Mouse (Mus musculus): ENCODE results near the gene Dbt. TPM values are rescaled to one million over a fixed set of nuclear protein-coding genes. Genes with fewer than 3 reads are reported as not detected.

Gene Dbt
- polyA plus RNA-seq, 1 experiment from 2014 or later: 17.6 TPM

DNA sequence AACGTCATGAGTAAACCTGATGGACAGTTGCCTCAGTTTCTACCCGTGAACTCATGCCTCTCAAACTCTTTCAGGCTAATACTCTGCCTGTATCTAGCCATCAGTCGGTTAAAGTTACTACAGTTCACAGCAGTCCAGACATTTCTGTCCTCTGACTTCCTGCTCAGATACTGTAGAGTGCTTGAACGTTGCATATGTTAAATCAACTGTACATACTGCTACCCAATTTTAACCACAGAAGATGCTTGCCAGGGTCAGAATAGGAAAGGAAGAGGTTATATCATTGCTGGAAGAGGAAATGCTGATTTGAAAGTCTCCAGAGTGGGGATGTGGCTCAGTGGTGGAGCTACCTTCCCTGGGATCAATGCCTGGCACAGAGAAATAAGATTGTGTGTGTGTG is 29.6 kb upstream of the Dbt start:
- Histone ChIP-seq H3K9me3 (ENCODE audit: control insufficient read depth, low read length) (no peaks in the 10 kb centered on the region; the same call in 1 of the 2 replicates), H3K4me2 (replicated peaks; ENCODE audit: low read depth, low read length) (no peak overlapping the region), H3K27ac (ENCODE audit: low read depth, low read length) (no peak overlapping the region), H3K9ac (ENCODE audit: low read depth, low read length) (no peak overlapping the region), H3K27me3 (ENCODE audit: control insufficient read depth, insufficient read depth, low read length) (no peaks in the 10 kb centered on the region), H3K36me3 (ENCODE audit: control insufficient read depth, insufficient read depth, low read length) (peaks cover 9% of the 10 kb centered on the region), H3K4me1 (ENCODE audit: control insufficient read depth, insufficient read depth, low read length) (no peaks in the 10 kb centered on the region), H3K4me3 (ENCODE audit: low read length) (no peak overlapping the region)
- WGBS: 84% methylated on average over 4 of the region's 4 CpGs
- ATAC-seq (ENCODE audit: low FRiP score, low TSS enrichment): no peak

DNA sequence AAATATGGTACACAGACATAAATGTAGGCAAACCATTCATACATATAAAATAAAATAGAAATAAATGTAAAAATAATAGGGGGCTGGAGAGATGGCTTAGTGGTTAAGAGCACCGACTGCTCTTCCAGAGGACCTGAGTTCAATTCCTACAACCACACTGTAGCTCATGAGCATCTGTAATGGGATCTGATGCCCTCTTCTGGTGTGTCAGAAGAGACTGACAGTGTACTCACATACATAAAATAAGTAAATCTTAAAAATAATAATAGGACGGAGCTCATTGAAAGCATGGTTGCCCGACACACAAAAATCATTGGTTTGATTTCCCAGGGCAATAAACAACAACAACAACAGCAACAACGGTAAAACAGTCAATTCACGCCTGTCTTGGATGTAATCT is 21.9 kb upstream of the Dbt start:
- H3K27ac ChIP-seq (ENCODE audit: low read depth, low read length): no peak overlapping the region
- no peak overlapping the region for H3K9ac ChIP-seq (ENCODE audit: low read depth, low read length)
- 91% methylated on average over 5 of the region's 5 CpGs for WGBS
- H3K4me3 ChIP-seq (ENCODE audit: low read length): no peak overlapping the region
- no peak overlapping the region for H3K4me2 ChIP-seq (replicated peaks; ENCODE audit: low read depth, low read length)
- peaks cover 76% of the 10 kb centered on the region for H3K36me3 ChIP-seq (ENCODE audit: control insufficient read depth, insufficient read depth, low read length)
- ATAC-seq (ENCODE audit: low FRiP score, low TSS enrichment): no peak
- no peaks in the 10 kb centered on the region for H3K9me3 ChIP-seq (ENCODE audit: control insufficient read depth, low read length)
- no peaks in the 10 kb centered on the region for H3K27me3 ChIP-seq (ENCODE audit: control insufficient read depth, insufficient read depth, low read length)
- no peaks in the 10 kb centered on the region for H3K4me1 ChIP-seq (ENCODE audit: control insufficient read depth, insufficient read depth, low read length)

DNA sequence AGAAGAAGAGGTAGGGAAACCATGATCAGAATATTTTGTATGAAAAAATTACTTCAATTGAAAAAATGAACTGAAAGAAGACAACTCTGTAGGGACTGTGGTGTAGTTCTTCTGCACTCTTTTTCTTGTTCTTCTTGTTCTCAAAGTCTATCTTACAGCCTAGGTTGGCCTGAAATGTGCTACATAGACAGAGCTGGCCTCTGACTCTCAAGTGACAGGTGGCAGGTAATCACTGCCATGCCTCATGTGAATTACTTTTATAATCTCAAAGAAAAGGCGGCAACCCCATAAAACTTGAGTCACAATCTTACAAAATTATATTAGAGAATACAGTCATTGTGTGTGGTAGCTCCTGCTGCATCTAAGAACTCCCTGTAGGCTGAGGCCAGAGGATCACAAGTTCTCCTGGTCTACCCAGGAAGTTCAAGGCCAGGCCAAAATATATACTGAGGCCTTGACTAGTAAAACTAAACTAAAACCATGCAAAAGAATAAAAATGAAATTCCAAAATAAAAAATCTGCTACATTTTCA is 20.9 kb upstream of the Dbt start:
- ATAC-seq (ENCODE audit: low FRiP score, low TSS enrichment): no peak
- Histone ChIP-seq H3K36me3 (ENCODE audit: control insufficient read depth, insufficient read depth, low read length) (peaks cover 84% of the 10 kb centered on the region), H3K9ac (ENCODE audit: low read depth, low read length) (no peak overlapping the region), H3K27ac (ENCODE audit: low read depth, low read length) (no peak overlapping the region), H3K4me3 (ENCODE audit: low read length) (no peak overlapping the region), H3K4me2 (replicated peaks; ENCODE audit: low read depth, low read length) (no peak overlapping the region), H3K9me3 (ENCODE audit: control insufficient read depth, low read length) (no peaks in the 10 kb centered on the region), H3K4me1 (ENCODE audit: control insufficient read depth, insufficient read depth, low read length) (no peaks in the 10 kb centered on the region), H3K27me3 (ENCODE audit: control insufficient read depth, insufficient read depth, low read length) (no peaks in the 10 kb centered on the region)
- WGBS: 97% methylated on average over 1 of the region's 1 CpGs

DNA sequence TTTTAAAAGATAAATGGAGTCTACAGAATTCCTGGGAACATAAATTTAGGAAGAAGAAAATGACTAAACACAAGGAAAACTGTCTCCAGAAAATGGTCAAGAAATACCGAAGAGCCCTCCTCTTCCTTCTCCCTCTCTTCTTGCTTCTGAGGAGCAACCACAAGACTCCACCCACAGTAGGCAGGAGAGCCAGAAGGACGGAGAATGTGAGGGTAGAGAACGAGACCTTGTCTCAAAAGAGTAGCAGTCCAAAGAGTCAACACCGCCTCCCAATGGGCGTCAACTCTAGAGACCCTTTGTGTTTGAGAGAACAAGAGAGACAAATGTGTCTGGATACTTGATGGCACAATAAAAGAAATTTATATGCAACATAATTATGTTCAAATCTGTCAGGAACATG is 19.2 kb upstream of the Dbt start:
- no peak for ATAC-seq (ENCODE audit: low FRiP score, low TSS enrichment)
- H3K27me3 ChIP-seq (ENCODE audit: control insufficient read depth, insufficient read depth, low read length): no peaks in the 10 kb centered on the region
- H3K27ac ChIP-seq (ENCODE audit: low read depth, low read length): no peak overlapping the region
- 67% methylated on average over 5 of the region's 5 CpGs for WGBS
- H3K4me3 ChIP-seq (ENCODE audit: low read length): no peak overlapping the region
- H3K9ac ChIP-seq (ENCODE audit: low read depth, low read length): no peak overlapping the region
- H3K36me3 ChIP-seq (ENCODE audit: control insufficient read depth, insufficient read depth, low read length): peaks cover 87% of the 10 kb centered on the region
- no peaks in the 10 kb centered on the region for H3K4me1 ChIP-seq (ENCODE audit: control insufficient read depth, insufficient read depth, low read length)
- H3K9me3 ChIP-seq (ENCODE audit: control insufficient read depth, low read length): no peaks in the 10 kb centered on the region
- H3K4me2 ChIP-seq (replicated peaks; ENCODE audit: low read depth, low read length): no peak overlapping the region

DNA sequence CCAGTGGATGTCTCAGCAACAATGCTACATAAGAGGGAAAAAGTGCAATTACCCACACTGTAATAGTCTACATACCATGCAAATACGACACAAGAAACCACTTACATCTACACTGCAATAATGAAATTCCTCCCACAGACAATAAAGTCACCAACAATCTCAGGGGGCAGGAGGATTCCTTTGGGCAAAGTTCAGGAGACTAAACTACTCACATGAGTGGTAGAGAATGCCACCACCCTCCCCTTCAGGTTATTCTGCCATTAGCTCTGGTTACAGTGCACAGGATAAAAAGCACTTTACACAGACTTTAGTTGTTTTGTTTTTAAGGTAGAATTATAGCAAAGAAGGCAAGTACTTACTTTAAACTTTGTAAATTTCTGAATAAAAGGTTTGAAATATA is 17.2 kb upstream of the Dbt start:
- H3K36me3 ChIP-seq (ENCODE audit: control insufficient read depth, insufficient read depth, low read length): peaks cover 85% of the 10 kb centered on the region
- no peak overlapping the region for H3K9ac ChIP-seq (ENCODE audit: low read depth, low read length)
- H3K9me3 ChIP-seq (ENCODE audit: control insufficient read depth, low read length): no peaks in the 10 kb centered on the region
- no peak for ATAC-seq (ENCODE audit: low FRiP score, low TSS enrichment)
- no peaks in the 10 kb centered on the region for H3K4me1 ChIP-seq (ENCODE audit: control insufficient read depth, insufficient read depth, low read length)
- no peak overlapping the region for H3K27ac ChIP-seq (ENCODE audit: low read depth, low read length)
- WGBS: 89% methylated on average over 1 of the region's 1 CpGs
- H3K4me3 ChIP-seq (ENCODE audit: low read length): no peak overlapping the region
- no peak overlapping the region for H3K4me2 ChIP-seq (replicated peaks; ENCODE audit: low read depth, low read length)
- no peaks in the 10 kb centered on the region for H3K27me3 ChIP-seq (ENCODE audit: control insufficient read depth, insufficient read depth, low read length)

DNA sequence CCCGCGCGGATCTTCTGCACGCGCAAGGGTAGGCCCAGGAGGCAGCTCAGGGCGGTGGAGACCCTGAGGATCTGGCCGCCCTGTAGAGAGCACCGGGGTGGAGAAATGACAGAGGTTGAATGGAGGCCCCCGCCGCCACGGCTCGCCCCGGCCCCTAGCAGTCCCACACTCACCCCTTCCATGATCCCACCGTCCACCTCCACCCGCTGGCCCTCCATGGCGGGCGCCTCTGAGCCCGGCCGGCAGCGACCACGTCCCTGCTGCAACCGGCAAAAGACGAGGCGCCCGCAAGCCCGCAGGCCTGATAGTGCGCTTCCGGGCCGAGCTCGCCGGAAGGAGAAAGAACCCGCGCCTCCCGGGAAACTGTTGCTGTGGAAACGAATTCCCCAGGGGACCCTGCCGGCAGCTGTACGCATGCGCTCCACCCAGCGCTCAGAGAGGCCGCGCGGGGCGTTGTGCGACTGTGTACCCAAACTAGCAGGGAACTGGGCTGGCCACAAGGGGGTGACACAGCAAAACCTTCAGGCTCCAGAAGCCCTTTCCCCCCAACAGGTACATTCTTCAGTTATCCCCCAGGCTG is 5.0 kb upstream of the Dbt start, which contains the start of gene Rtca:
Gene Rtca, minus strand, starts transcription at position 437 of the 580 bp plus-strand sequence.
- peak within 1 kb of the TSS; percentile 93 for H3K9ac ChIP-seq (ENCODE audit: low read depth, low read length)
- H3K4me1 ChIP-seq (ENCODE audit: control insufficient read depth, insufficient read depth, low read length): peaks cover 6% of the 10 kb centered on the region
- H3K36me3 ChIP-seq (ENCODE audit: control insufficient read depth, insufficient read depth, low read length): peaks cover 27% of the 10 kb centered on the region
- WGBS: 1% methylated on average over 42 of the region's 44 CpGs
- peak within 1 kb of the TSS; percentile 77 for H3K4me2 ChIP-seq (replicated peaks; ENCODE audit: low read depth, low read length)
- no peaks in the 10 kb centered on the region for H3K27me3 ChIP-seq (ENCODE audit: control insufficient read depth, insufficient read depth, low read length)
- H3K27ac ChIP-seq (ENCODE audit: low read depth, low read length): peak within 1 kb of the TSS; percentile 51
- H3K4me3 ChIP-seq (ENCODE audit: low read length): peak within 1 kb of the TSS; percentile 93
- ATAC-seq (ENCODE audit: low FRiP score, low TSS enrichment): peak; percentile 93
- no peaks in the 10 kb centered on the region for H3K9me3 ChIP-seq (ENCODE audit: control insufficient read depth, low read length)

DNA sequence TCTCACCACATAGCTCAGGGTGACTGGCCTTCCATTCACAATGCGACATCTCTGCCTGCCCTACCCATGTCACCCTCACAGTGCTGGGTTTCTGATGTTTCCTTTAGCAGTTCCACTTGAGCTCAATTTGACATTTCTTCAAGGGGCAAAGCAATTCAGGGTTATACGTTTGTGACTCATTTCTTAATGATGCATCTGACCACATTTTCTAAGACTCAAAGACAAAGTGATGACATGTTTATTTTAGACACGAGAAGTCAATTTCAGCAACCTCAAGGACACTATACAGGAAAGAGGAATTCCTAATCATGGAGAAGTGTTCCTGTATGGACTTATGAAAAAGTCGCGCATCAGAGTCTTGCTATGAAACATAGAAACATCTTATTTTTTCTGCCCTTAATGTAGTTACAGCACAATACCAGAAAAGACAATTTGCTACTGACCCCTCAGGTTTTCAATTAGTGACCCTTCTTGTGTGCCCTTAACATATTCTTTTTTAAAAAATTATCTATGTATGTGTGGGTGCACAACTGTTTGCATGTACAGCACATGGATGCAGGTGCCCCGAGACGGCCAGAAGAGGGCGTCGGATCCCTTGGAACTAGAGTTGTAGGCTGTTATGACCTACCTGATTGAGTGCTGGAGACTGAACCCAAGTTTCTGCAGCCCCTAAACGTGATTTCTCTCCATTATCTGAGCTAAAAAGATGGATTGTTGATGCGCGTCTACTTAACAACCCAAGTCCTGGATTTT is 543 bp upstream of the Dbt start:
- no peak overlapping the region for H3K27ac ChIP-seq (ENCODE audit: low read depth, low read length)
- no peak overlapping the region for H3K9ac ChIP-seq (ENCODE audit: low read depth, low read length)
- 48% methylated on average over 12 of the region's 12 CpGs for WGBS
- peak overlapping the region; percentile 65 for H3K4me2 ChIP-seq (replicated peaks; ENCODE audit: low read depth, low read length)
- no peaks in the 10 kb centered on the region for H3K36me3 ChIP-seq (ENCODE audit: control insufficient read depth, insufficient read depth, low read length)
- peak; percentile 29 for ATAC-seq (ENCODE audit: low FRiP score, low TSS enrichment)
- H3K4me3 ChIP-seq (ENCODE audit: low read length): peak overlapping the region; percentile 69
- peaks cover 5% of the 10 kb centered on the region; the same call in 1 of the 2 replicates for H3K4me1 ChIP-seq (ENCODE audit: control insufficient read depth, insufficient read depth, low read length)
- H3K9me3 ChIP-seq (ENCODE audit: control insufficient read depth, low read length): no peaks in the 10 kb centered on the region
- H3K27me3 ChIP-seq (ENCODE audit: control insufficient read depth, insufficient read depth, low read length): no peaks in the 10 kb centered on the region

DNA sequence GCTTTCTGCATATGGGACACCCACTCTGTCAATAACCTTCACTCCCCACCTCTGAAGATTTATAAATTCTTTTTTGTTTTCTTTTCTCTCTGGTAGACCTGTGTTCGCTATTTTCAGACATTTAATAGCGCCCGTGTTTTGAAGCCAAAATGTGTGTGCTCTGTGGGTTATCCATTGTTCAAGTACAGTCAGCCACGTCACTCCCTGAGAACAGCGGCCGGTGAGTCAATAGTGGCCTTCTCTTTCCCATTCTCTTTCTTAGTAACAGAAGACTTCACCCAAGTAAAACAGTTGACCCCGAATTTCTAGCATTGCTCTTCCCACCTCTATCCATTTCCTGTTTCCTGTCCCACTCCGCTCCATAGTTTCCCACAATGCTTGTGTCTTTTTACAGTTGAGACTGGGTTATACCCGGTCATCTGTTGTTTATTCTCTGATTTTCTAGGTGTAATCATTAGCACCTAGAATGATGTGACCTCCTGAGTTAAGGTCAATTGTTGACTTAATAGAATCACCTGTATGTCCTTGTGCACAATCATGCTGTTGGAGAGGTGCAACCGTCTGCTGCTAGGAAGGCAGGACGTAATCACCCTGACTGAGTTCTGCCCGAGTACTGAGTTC is 7.4 kb downstream of the Dbt start:
- Histone ChIP-seq H3K4me3 (ENCODE audit: low read length) (no peak overlapping the region), H3K36me3 (ENCODE audit: control insufficient read depth, insufficient read depth, low read length) (peaks cover 4% of the 10 kb centered on the region; the same call in 1 of the 2 replicates), H3K4me1 (ENCODE audit: control insufficient read depth, insufficient read depth, low read length) (no peaks in the 10 kb centered on the region), H3K9ac (ENCODE audit: low read depth, low read length) (no peak overlapping the region), H3K4me2 (replicated peaks; ENCODE audit: low read depth, low read length) (no peak overlapping the region), H3K9me3 (ENCODE audit: control insufficient read depth, low read length) (no peaks in the 10 kb centered on the region), H3K27me3 (ENCODE audit: control insufficient read depth, insufficient read depth, low read length) (no peaks in the 10 kb centered on the region), H3K27ac (ENCODE audit: low read depth, low read length) (no peak overlapping the region)
- WGBS: 84% methylated on average over 12 of the region's 12 CpGs
- ATAC-seq (ENCODE audit: low FRiP score, low TSS enrichment): no peak

DNA sequence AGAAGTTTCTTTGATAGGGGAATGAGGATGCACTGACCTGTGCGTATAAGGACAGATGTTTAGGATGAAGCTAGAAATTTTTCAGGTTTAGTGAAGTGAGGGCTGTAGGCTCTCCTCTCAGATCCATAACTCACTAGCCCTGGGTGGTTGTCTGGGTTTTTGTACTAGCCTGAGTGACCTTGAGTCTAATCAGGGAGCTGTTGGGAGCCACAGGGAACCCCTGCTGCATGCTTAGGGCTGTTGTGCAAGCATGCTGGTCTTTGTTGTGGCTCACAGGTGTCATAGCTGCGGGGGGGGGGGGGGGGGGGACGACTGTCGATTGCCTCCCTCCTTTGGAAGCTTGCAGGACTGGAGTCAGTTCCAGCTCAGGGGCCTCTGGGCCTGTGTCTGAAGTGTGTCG is 16.9 kb downstream of the Dbt start:
- Histone ChIP-seq H3K4me1 (ENCODE audit: control insufficient read depth, insufficient read depth, low read length) (no peaks in the 10 kb centered on the region), H3K27ac (ENCODE audit: low read depth, low read length) (no peak overlapping the region), H3K27me3 (ENCODE audit: control insufficient read depth, insufficient read depth, low read length) (no peaks in the 10 kb centered on the region), H3K4me2 (replicated peaks; ENCODE audit: low read depth, low read length) (no peak overlapping the region), H3K36me3 (ENCODE audit: control insufficient read depth, insufficient read depth, low read length) (peaks cover 10% of the 10 kb centered on the region), H3K4me3 (ENCODE audit: low read length) (no peak overlapping the region), H3K9me3 (ENCODE audit: control insufficient read depth, low read length) (no peaks in the 10 kb centered on the region), H3K9ac (ENCODE audit: low read depth, low read length) (no peak overlapping the region)
- WGBS: 59% methylated on average over 4 of the region's 5 CpGs
- no peak for ATAC-seq (ENCODE audit: low FRiP score, low TSS enrichment)
